Mouse (Mus musculus) embryonic facial prominence, embryonic 10.5 days (tissue): ENCODE measurements around the gene Mdm2. TPM values are rescaled to one million over a fixed set of nuclear protein-coding genes. Genes with fewer than 3 reads are reported as not detected.

ENCODE experiments used
- DNase-seq: peaks from one replicate; pipeline ENCODE4 v3.0.0-alpha.2; 2017; ENCODE audit warnings: low spot score
- H3K27ac ChIP-seq: fragments of 300-500 bp; sonication (generic); replicated peaks from 2 replicates; pipeline ENCODE4 v1.5.1; 2016; ENCODE audit warnings: mild to moderate bottlenecking
- H3K27me3 ChIP-seq: fragments of 300-500 bp; sonication (generic); replicated peaks from 2 replicates; pipeline ENCODE4 v1.6.1; 2016; ENCODE audit warnings: low read depth, mild to moderate bottlenecking; ENCODE audit not compliant: poor library complexity, severe bottlenecking
- H3K36me3 ChIP-seq: fragments of 300-500 bp; sonication (generic); replicated peaks from 2 replicates; pipeline ENCODE4 v1.6.1; 2016; ENCODE audit warnings: mild to moderate bottlenecking, moderate library complexity
- H3K4me1 ChIP-seq: fragments of 300-500 bp; sonication (generic); 2 replicates; pipeline ENCODE4 v1.6.1; 2016
- H3K4me3 ChIP-seq: fragments of 300-500 bp; sonication (generic); 2 replicates; pipeline ENCODE4 v1.5.1; 2016; ENCODE audit warnings: mild to moderate bottlenecking, moderate library complexity
- H3K9me3 ChIP-seq: fragments of 300-500 bp; sonication (generic); 2 replicates; pipeline ENCODE4 v1.6.1; 2016; ENCODE audit warnings: mild to moderate bottlenecking
- WGBS: fragments of 180-500 bp; shearing (Covaris S2); methylation state at CpG from one replicate; pipeline ENCODE4 v1.1.7; 2016; 5-methylcytosine and 5-hydroxymethylcytosine counted together
- polyA plus RNA-seq: library from polyadenylated mRNA; unstranded; fragments of >200 nt; fragmentation: Nextera tagmentation; extraction: Ambion mirVana; gene quantifications from 2 replicates; pipeline ENCODE4 v1.2.1, GENCODE M21; 2016

Mdm2 gene
- polyA plus RNA-seq, 1 experiment from 2014 or later, result 58.9 TPM

DNA sequence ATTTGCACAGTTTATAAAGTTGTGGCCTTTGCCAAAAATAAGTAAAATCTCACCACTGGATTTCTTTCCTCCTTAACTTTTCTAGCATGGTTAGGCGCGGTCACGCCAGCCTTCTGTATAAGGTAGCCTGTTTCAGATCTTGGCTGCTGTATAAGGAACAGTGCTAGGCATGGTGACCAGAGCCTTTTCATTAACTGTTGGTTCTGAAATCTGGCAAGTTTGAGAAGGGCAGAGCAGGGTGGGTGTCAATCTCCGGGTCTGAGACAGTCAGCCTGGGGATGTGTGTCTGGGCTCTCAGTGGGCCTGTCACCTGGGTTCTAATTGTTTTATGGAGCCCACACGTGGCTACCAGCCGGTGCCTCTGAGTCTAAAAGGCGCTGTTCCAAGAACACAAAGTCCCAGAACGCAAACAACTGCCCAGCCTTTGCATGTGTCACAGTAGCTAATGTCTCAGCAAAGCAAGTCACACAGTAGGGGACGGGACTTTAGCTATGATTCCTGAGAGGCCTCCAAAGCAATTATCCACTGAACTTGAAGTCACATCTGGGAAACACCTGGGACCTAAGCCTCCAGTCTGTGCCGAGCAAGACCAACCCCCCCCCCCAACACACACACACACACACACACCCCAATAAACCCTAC, 41.0 kb downstream of the Mdm2 start:
- Histone ChIP-seq H3K4me3 (no peak overlapping the region), H3K4me1 (peaks cover 21% of the 10 kb centered on the region), H3K27ac (peak overlapping the region; percentile 60), H3K9me3 (no peaks in the 10 kb centered on the region), H3K27me3 (no peaks in the 10 kb centered on the region), H3K36me3 (no peaks in the 10 kb centered on the region)
- 70% methylated on average over 10 of the region's 10 CpGs for WGBS
- peak; percentile 38 for DNase-seq

- no peak for DNase-seq
- Histone ChIP-seq H3K4me3 (no peak overlapping the region), H3K4me1 (peaks cover 27% of the 10 kb centered on the region), H3K27ac (no peak overlapping the region), H3K36me3 (no peaks in the 10 kb centered on the region), H3K27me3 (no peaks in the 10 kb centered on the region), H3K9me3 (no peaks in the 10 kb centered on the region)
- 86% methylated on average over 10 of the region's 10 CpGs for WGBS
Observed at GRCm38 (mm10) chr10:117668546-117669300, 41.8 kb downstream of the Mdm2 start.

- no peak overlapping the region for H3K27ac ChIP-seq
- H3K4me1 ChIP-seq, result peaks cover 34% of the 10 kb centered on the region
- no peak overlapping the region for H3K4me3 ChIP-seq
- H3K9me3 ChIP-seq, result no peaks in the 10 kb centered on the region
- WGBS, result 95% methylated on average over 28 of the region's 28 CpGs
- no peaks in the 10 kb centered on the region for H3K36me3 ChIP-seq
- H3K27me3 ChIP-seq, result no peaks in the 10 kb centered on the region
- DNase-seq, result no peak
Observed at GRCm38 (mm10) chr10:117667663-117668507, 42.7 kb downstream of the Mdm2 start.

DNA sequence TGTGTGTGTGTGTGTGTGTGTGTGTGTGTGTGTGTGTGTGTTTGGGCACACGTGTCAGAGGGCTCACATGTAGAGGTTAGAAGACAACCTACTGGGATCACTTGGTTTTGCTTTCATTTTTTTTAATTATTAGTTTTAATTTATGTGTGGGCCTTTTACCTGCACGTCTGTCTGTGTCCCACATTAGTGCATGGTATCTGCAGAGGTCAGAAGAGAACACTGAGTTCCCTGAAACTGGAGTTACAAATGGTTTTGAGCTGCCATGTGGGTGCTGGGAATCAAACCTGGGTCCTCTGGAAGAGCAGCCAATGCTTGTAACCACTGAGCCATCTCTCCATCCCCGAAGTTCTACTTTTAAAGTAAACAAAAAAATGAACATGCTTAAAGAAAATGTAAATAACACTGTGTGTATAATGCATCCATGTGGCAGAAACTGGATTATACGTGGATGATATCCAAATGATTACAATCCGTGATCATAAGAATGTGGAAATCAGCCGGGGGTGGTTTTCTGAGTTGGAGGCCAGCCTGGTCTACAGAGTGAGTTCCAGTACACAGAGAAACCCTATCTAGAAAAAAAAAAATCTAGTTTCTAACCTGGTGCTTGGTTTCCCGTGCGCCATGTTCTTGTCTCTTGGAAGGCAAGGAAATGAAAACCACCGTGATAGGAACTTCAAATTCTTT, 43.5 kb downstream of the Mdm2 start:
- Histone ChIP-seq H3K27me3 (no peaks in the 10 kb centered on the region), H3K4me1 (peaks cover 34% of the 10 kb centered on the region), H3K36me3 (no peaks in the 10 kb centered on the region), H3K27ac (no peak overlapping the region), H3K9me3 (no peaks in the 10 kb centered on the region), H3K4me3 (no peak overlapping the region)
- WGBS, result 92% methylated on average over 9 of the region's 9 CpGs
- DNase-seq, result no peak

DNA sequence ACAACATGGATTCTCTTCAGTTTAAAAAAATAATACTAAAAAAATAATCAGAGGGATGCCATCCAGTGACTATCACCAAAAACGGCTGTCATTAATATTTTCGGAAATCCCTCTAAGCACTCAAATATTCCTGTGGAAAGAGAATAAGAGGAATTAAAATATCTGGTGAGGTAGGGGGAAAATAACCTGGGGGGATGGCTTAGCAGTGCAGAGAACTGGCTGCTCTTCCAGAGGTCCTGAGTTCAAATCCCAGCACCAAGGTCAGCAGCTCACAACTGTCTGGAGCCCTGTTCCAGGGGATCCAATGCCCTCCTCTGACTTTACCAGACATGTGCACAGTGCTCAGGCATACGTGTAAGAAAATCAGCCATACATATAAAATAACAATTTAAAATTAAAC, 44.2 kb downstream of the Mdm2 start:
- WGBS, result 92% methylated on average over 3 of the region's 3 CpGs
- no peak for DNase-seq
- Histone ChIP-seq H3K4me1 (peaks cover 34% of the 10 kb centered on the region), H3K9me3 (no peaks in the 10 kb centered on the region), H3K27me3 (no peaks in the 10 kb centered on the region), H3K4me3 (no peak overlapping the region), H3K36me3 (no peaks in the 10 kb centered on the region), H3K27ac (no peak overlapping the region)

- no peak overlapping the region for H3K4me3 ChIP-seq
- DNase-seq, result no peak
- H3K27me3 ChIP-seq, result no peaks in the 10 kb centered on the region
- H3K27ac ChIP-seq, result no peak overlapping the region
- no peaks in the 10 kb centered on the region for H3K9me3 ChIP-seq
- WGBS, result 83% methylated on average over 9 of the region's 9 CpGs
- H3K4me1 ChIP-seq, result peaks cover 34% of the 10 kb centered on the region
- H3K36me3 ChIP-seq, result no peaks in the 10 kb centered on the region
Observed at GRCm38 (mm10) chr10:117665376-117666275, 44.9 kb downstream of the Mdm2 start.

DNA sequence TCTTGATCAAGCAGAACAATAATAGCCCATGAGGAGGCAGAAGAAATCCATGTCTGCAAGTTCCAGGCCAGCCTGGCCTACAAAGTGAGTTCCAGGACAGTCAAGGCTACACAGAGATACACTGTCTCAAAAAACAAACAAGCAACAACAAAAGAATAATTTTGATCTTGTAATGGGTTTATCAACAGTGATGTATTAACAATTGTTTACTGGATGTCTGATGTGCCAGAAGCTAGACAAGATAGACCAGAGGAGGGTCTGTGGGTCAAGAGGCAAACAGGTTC, 45.7 kb downstream of the Mdm2 start:
- no peak for DNase-seq
- no peaks in the 10 kb centered on the region for H3K27me3 ChIP-seq
- H3K36me3 ChIP-seq, result no peaks in the 10 kb centered on the region
- peaks cover 29% of the 10 kb centered on the region for H3K4me1 ChIP-seq
- no peak overlapping the region for H3K4me3 ChIP-seq
- no peak overlapping the region for H3K27ac ChIP-seq
- no peaks in the 10 kb centered on the region for H3K9me3 ChIP-seq

GRCm38 (mm10) chr10:117664208-117664925, 46.2 kb downstream of the Mdm2 start:
- peak overlapping the region; percentile 63; the same call in 1 of the 2 replicates for H3K27ac ChIP-seq
- WGBS, result 57% methylated on average over 14 of the region's 14 CpGs
- no peaks in the 10 kb centered on the region for H3K27me3 ChIP-seq
- H3K9me3 ChIP-seq, result no peaks in the 10 kb centered on the region
- H3K36me3 ChIP-seq, result no peaks in the 10 kb centered on the region
- H3K4me1 ChIP-seq, result peaks cover 28% of the 10 kb centered on the region
- peak overlapping the region; percentile 39 for H3K4me3 ChIP-seq
- no peak for DNase-seq

GRCm38 (mm10) chr10:117663865-117664200, 46.7 kb downstream of the Mdm2 start:
- Histone ChIP-seq H3K4me1 (peaks cover 23% of the 10 kb centered on the region), H3K36me3 (no peaks in the 10 kb centered on the region), H3K27me3 (no peaks in the 10 kb centered on the region), H3K27ac (peak overlapping the region; percentile 63; the same call in 1 of the 2 replicates), H3K4me3 (peak overlapping the region; percentile 39), H3K9me3 (no peaks in the 10 kb centered on the region)
- DNase-seq, result peak; percentile 60
- 17% methylated on average over 9 of the region's 9 CpGs for WGBS

DNA sequence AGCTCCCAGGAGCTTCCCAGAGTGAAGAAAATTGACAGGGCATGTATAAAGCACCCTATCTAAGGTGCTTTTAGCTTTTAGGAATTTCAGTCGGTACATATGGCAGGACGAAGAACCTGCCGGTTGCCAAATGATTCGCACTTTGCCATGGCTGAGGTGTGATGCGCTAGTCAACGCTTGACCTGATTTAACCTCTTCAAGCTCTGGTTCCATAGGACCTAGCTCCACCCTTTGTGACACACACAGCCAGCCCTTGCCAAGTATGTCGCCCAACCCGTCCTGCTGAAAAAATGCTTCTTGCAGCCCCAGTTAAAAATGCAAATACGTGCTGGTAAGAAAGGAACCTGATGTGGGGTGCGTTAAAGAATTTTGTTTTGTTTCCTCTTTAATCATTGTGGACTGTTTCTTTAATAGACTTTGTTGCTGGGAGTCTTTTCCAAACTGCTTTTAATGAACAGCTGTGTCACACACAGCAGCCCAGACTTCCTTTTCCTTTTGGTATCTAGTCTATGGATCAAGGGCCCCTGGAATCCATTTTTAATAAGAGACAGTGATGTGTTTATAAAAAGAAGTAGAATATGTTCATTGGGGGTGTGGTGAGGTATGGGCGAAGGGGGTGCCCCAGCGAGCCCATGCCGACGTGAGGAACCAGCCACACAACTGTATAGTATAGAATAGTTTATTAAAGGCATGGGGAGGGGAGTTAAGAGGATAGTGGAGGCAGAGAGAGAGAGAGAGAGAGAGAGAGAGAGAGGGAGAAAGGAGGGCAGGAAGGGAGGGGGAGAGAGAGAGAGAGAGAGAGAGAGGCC, 47.3 kb downstream of the Mdm2 start:
- DNase-seq, result no peak
- H3K4me3 ChIP-seq, result peak overlapping the region; percentile 39
- peaks cover 23% of the 10 kb centered on the region for H3K4me1 ChIP-seq
- H3K27ac ChIP-seq, result peak overlapping the region; percentile 63; the same call in 1 of the 2 replicates
- H3K9me3 ChIP-seq, result no peaks in the 10 kb centered on the region
- H3K36me3 ChIP-seq, result no peaks in the 10 kb centered on the region
- no peaks in the 10 kb centered on the region for H3K27me3 ChIP-seq
- WGBS, result 81% methylated on average over 14 of the region's 14 CpGs
